23 mouse cellular contexts compared by ENCODE assay signal in genomic region chr8:124113108-124113507, GRCm38 (mm10).
A peak's percentile ranks its signal among the peaks of the same experiment; 100 is the strongest.
DNase-seq lines count a peak whose midpoint lies in the region; ATAC-seq and TF ChIP-seq lines count a peak whose summit lies in the region.
"Had no signal": no experiment of that assay in that cellular context is flagged by ENCODE, and none has a peak within 500 bp of the region (broad histone marks: within the 10 kb centered on the region; RNA-seq: fewer than 3 reads in every experiment).

No protein-coding gene starts in this region.

- WGBS in kidney, embryonic 15.5 days: 69% methylated on average over 10 of the region's 10 CpGs
- whole genome bisulfite sequencing in lung, adult 2 months: 61% methylated on average over 10 of the region's 10 CpGs
- 81% methylated on average over 10 of the region's 10 CpGs for WGBS in midbrain, embryonic 11.5 days

- H3K4me1 ChIP-seq in kidney, embryonic 15.5 days: no peaks in the 10 kb centered on the region
- H3K4me1 ChIP-seq in lung, adult 2 months (ENCODE audit: control insufficient read depth, insufficient read depth, low read length): no peaks in the 10 kb centered on the region
- no peaks in the 10 kb centered on the region for H3K4me1 ChIP-seq in midbrain, embryonic 11.5 days (ENCODE audit: control insufficient read depth, insufficient read depth, low read length)
- H3K4me1 ChIP-seq: forebrain, embryonic 13.5 days; limb, embryonic 12.5 days; liver, embryonic 12.5 days; midbrain, embryonic 15.5 days had no signal

- TF ChIP-seq CTCF in lung, adult 2 months (IDR thresholded peaks at IDR 0.05; ENCODE audit: insufficient read depth, low read length): no peak

- no peaks in the 10 kb centered on the region for H3K27me3 ChIP-seq in kidney, embryonic 15.5 days
- H3K27me3 ChIP-seq in midbrain, embryonic 11.5 days (ENCODE audit: control insufficient read depth, insufficient read depth, low read length): no peaks in the 10 kb centered on the region
- H3K27me3 ChIP-seq: forebrain, embryonic 13.5 days; limb, embryonic 12.5 days; liver, embryonic 12.5 days; midbrain, embryonic 15.5 days; Patski had no signal

- no peak overlapping the region for H3K4me3 ChIP-seq in kidney, embryonic 15.5 days (replicated peaks)
- no peak overlapping the region for H3K4me3 ChIP-seq in lung, adult 2 months (replicated peaks; ENCODE audit: extremely low read depth, low read depth, low read length)
- H3K4me3 ChIP-seq in midbrain, embryonic 11.5 days (ENCODE audit: low read depth, low read length): no peak overlapping the region
- H3K4me3 ChIP-seq: forebrain, embryonic 13.5 days; limb, embryonic 12.5 days; liver, embryonic 12.5 days; midbrain, embryonic 15.5 days; myocyte had no signal

- ATAC-seq in kidney, embryonic 15.5 days (replicated peaks; ENCODE audit: low FRiP score): no peak
- ATAC-seq in midbrain, embryonic 11.5 days (ENCODE audit: low FRiP score): no peak
- ATAC-seq: forebrain, embryonic 13.5 days; liver, embryonic 12.5 days; midbrain, embryonic 15.5 days; Patski had no signal

- peak; percentile 7 for DNase-seq in kidney, postnatal 14 days
- peak; percentile 28 for DNase-seq in lung, adult 2 months
- DNase-seq in lung, postnatal 10 days: peak; percentile 50
- DNase-seq in urinary bladder, adult 2 months (ENCODE audit: low spot score): peak; percentile 39
- DNase-seq in midbrain, embryonic 11.5 days (ENCODE audit: low spot score, missing footprints): no peak
- DNase-seq in left cerebral cortex, adult 18-20 months (ENCODE audit: low spot score in 2 of 2): no peak
- no peak for DNase-seq in Muller cell, postnatal 12 days (ENCODE audit: inconsistent ontology term)
- DNase-seq: cerebellum, adult 11-12 months; cerebellum, postnatal 25 days; heart, postnatal 10 days; kidney, adult 18-20 months; kidney, postnatal 36 days; layer of hippocampus, adult 9-11 months; right cerebral cortex, postnatal 14 days; spleen, adult 18-20 months had no signal

- H3K36me3 ChIP-seq in kidney, embryonic 15.5 days: no peaks in the 10 kb centered on the region
- no peaks in the 10 kb centered on the region for H3K36me3 ChIP-seq in midbrain, embryonic 11.5 days (ENCODE audit: control insufficient read depth, insufficient read depth, low read length)
- H3K36me3 ChIP-seq: limb, embryonic 12.5 days; liver, embryonic 12.5 days; midbrain, embryonic 15.5 days had no signal

- H3K9ac ChIP-seq in kidney, embryonic 15.5 days: no peak overlapping the region
- no peak overlapping the region for H3K9ac ChIP-seq in midbrain, embryonic 11.5 days (ENCODE audit: low read length)
- H3K9ac ChIP-seq: forebrain, embryonic 13.5 days; limb, embryonic 12.5 days; liver, embryonic 12.5 days; midbrain, embryonic 15.5 days had no signal

- H3K27ac ChIP-seq in kidney, embryonic 15.5 days: no peak overlapping the region
- no peak overlapping the region for H3K27ac ChIP-seq in midbrain, embryonic 11.5 days (ENCODE audit: low read depth, low read length)
- H3K27ac ChIP-seq: forebrain, embryonic 13.5 days; limb, embryonic 12.5 days; liver, embryonic 12.5 days; midbrain, embryonic 15.5 days had no signal

- TF ChIP-seq POLR2A in lung, adult 2 months (IDR thresholded peaks at IDR 0.05; ENCODE audit: borderline replicate concordance, extremely low read depth, low read depth, low read length): no peak

- H3K4me2 ChIP-seq in kidney, embryonic 15.5 days: no peak overlapping the region
- no peak overlapping the region for H3K4me2 ChIP-seq in midbrain, embryonic 11.5 days
- H3K4me2 ChIP-seq: forebrain, embryonic 13.5 days; heart, embryonic 11.5 days; limb, embryonic 12.5 days; liver, embryonic 12.5 days; midbrain, embryonic 15.5 days had no signal

- H3K9me3 ChIP-seq in kidney, embryonic 15.5 days (replicated peaks): peaks cover 8% of the 10 kb centered on the region; the same call in 1 of the 2 replicates
- no peaks in the 10 kb centered on the region for H3K9me3 ChIP-seq in midbrain, embryonic 11.5 days (ENCODE audit: control insufficient read depth, low read length)
- H3K9me3 ChIP-seq: forebrain, embryonic 13.5 days; midbrain, embryonic 15.5 days had no signal

Comparison
In these comparisons a context has a peak if more than half of its experiments do, and no peak if none do; other contexts are left out.
1. DNase-seq: peak in kidney, postnatal 14 days (single experiment), lung, adult 2 months (single experiment), lung, postnatal 10 days (single experiment) and urinary bladder, adult 2 months (single experiment); none in midbrain, embryonic 11.5 days (single experiment), left cerebral cortex, adult 18-20 months (0 of 2) and Muller cell, postnatal 12 days (single experiment).